Mouse (Mus musculus) olfactory bulb, adult 2 months (tissue): Measurements from ENCODE around the gene Tshz2. TPM values are rescaled to one million over a fixed set of nuclear protein-coding genes. Genes with fewer than 3 reads are reported as not detected.
"Not testable (repeated sequence)": the region's sequence is repeated elsewhere in the genome, so short reads cannot be mapped to it uniquely, and the experiment has no call there.

Experiments
- H3K27ac ChIP-seq: fragments of 200-500 bp; 2 replicates; pipeline ENCODE4 v1.5.1; 2012; ENCODE audit warnings: low read depth, low read length; ENCODE audit not compliant: insufficient read depth
- H3K4me1 ChIP-seq: fragments of 200-500 bp; 2 replicates; pipeline ENCODE4 v1.6.1; 2012; ENCODE audit warnings: low read length; ENCODE audit not compliant: control insufficient read depth, insufficient read depth
- H3K4me3 ChIP-seq: fragments of 200-500 bp; 2 replicates; pipeline ENCODE4 v1.5.1; 2012; ENCODE audit warnings: mild to moderate bottlenecking, low read depth, low read length, moderate library complexity; ENCODE audit not compliant: insufficient read depth
- CTCF ChIP-seq: fragments of 200-500 bp; IDR thresholded peaks from 2 replicates; pipeline ENCODE4 v1.5.1; 2012; ENCODE audit warnings: low read depth, mild to moderate bottlenecking, low read length, moderate library complexity; ENCODE audit not compliant: insufficient read depth
- POLR2A ChIP-seq: fragments of 200-500 bp; IDR thresholded peaks from 2 replicates; pipeline ENCODE4 v1.6.1; 2012; ENCODE audit warnings: mild to moderate bottlenecking, low read depth, low read length, moderate library complexity; ENCODE audit not compliant: insufficient read depth
- WGBS: fragments of 180-500 bp; shearing (Covaris S2); methylation state at CpG from one replicate; pipeline ENCODE4 v1.1.7; 2018; 5-methylcytosine and 5-hydroxymethylcytosine counted together
- polyA plus RNA-seq: library from polyadenylated mRNA; stranded (reverse); fragments of >200 nt; gene quantifications from 2 replicates; pipeline ENCODE4 v1.2.4, GENCODE M21; 2012; ENCODE audit warnings: low replicate concordance; ENCODE audit not compliant: missing spikeins, insufficient read depth, insufficient read length

Gene Tshz2
- polyA plus RNA-seq, 1 experiment: not detected

DNA sequence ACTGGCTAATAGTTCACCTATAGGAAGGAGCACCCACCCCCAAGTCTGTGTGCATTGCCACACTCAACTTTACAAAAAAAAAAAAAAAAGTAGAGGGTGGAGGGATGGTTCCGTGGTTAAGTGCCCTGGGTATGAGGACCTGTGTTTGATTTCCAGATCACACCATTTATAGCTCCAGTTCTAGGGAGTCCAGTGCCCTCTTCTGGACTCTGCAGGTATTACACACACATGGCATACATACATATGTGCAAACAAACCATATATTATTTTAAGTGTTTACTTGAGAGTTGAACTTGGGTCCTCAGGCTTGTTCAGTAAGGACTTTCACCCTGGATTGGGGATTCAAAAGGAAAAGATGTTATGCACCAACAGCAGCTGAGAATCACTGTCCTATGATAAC lies 127.3 kb downstream of the Tshz2 start:
- Histone ChIP-seq H3K4me1 (no peaks in the 10 kb centered on the region), H3K4me3 (no peak overlapping the region), H3K27ac (no peak overlapping the region)
- TF ChIP-seq POLR2A: no peak
- TF ChIP-seq CTCF: no peak
- WGBS: 94% methylated on average over 1 of the region's 1 CpGs

DNA sequence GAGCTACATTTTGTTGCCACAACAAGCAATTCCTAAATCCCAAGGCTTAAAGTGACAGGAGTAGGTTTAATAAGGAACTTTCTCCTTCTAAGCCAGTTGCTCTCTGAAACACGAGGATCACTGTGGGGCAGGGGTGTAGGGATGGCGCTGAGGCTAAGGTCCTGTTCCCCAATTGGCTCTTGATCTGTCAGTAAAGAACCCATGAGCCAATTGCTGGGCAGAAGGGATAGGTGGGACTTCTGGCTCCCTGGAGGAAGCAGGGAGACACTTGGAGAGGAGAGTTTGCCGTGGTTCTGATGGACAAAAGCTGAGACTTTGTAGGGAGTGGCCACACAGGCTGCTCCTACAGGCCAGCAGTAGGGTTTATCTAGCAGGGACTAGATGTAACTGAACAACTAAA lies 128.9 kb downstream of the Tshz2 start:
- TF ChIP-seq POLR2A (no peak), CTCF (no peak)
- Histone ChIP-seq H3K4me1 (no peaks in the 10 kb centered on the region), H3K27ac (no peak overlapping the region), H3K4me3 (no peak overlapping the region)
- WGBS: 48% methylated on average over 3 of the region's 3 CpGs

DNA sequence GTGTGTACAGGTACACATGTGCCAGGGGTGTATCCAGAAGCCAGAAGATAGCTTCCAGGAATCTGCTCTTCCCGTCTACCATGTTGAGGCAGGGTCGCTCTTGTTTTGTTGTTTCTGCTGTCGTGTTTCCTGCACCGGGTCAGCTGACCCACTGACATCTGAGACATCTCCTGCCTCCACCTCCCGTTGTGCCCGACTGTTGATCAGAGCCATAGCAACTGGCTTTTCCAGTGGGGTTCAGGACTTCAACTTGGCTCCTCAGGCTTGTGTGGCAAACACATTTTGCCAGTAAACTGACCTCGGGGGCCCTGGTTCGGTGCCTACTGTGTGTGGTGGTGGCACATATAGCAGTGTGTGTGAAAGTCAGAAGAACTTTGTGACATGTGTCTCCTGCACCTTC lies 129.5 kb downstream of the Tshz2 start:
- Histone ChIP-seq H3K4me3 (no peak overlapping the region), H3K4me1 (no peaks in the 10 kb centered on the region), H3K27ac (no peak overlapping the region)
- no peak for TF ChIP-seq POLR2A
- TF ChIP-seq CTCF: no peak
- 91% methylated on average over 8 of the region's 8 CpGs for WGBS

- 92% methylated on average over 8 of the region's 8 CpGs for WGBS
- no peaks in the 10 kb centered on the region for H3K4me1 ChIP-seq
- TF ChIP-seq CTCF (no peak), POLR2A (no peak)
- H3K27ac ChIP-seq: no peak overlapping the region
- no peak overlapping the region for H3K4me3 ChIP-seq
These were observed 130.9 kb downstream of the Tshz2 start for GRCm38 (mm10) chr2:169763716-169764115.

DNA sequence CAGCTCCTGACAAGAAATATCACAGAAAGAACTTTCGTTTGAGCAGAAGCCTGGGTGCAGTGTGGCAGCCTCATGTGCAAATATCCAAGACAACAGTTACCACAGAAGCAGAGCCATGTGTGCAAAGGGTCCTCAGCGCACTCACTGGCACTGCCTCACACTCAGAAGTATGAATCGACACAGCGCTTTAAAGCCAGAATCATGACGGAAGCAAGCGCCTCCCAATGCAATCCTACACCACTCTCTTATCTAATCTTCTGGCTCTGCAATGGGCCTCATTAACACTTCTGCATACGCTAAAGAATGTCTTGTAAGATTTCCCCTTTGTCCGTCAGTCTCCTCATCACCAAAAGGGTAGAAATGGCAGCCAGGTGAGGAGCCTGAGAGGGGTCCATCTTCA lies 133.4 kb downstream of the Tshz2 start:
- 88% methylated on average over 8 of the region's 8 CpGs for WGBS
- no peak for TF ChIP-seq POLR2A
- no peak for TF ChIP-seq CTCF

DNA sequence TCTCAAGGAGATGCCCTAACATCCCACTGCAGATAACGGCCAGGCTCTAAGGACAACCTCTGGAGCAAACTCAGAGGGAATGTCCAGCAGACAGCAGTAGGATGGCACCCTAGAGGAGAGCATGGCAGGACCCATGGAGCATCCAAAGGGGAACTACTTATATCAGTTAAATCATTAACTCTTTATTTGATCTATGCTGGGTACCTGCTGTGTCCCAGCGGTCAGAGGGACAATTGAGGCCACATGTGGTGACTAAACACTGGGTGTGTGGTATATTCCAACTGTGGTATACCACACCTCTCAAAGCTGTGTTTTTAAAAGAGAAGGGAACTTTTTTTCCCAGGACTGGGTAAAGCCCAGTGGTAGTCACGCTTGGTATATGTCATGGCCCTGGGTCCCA lies 134.5 kb downstream of the Tshz2 start:
- Histone ChIP-seq H3K4me3 (no peak overlapping the region), H3K4me1 (no peaks in the 10 kb centered on the region), H3K27ac (no peak overlapping the region)
- TF ChIP-seq CTCF (no peak), POLR2A (no peak)
- 91% methylated on average over 3 of the region's 3 CpGs for WGBS

More for the DNA sequence above, 133.4 kb downstream of the Tshz2 start:
- Histone ChIP-seq H3K4me3 (no peak overlapping the region), H3K4me1 (no peaks in the 10 kb centered on the region), H3K27ac (no peak overlapping the region)

GRCm38 (mm10) chr2:169775078-169775477 lies 142.3 kb downstream of the Tshz2 start:
- peaks cover 5% of the 10 kb centered on the region for H3K4me1 ChIP-seq
- TF ChIP-seq CTCF (no peak), POLR2A (no peak)
- no peak overlapping the region for H3K27ac ChIP-seq
- no peak overlapping the region for H3K4me3 ChIP-seq
- WGBS: 73% methylated on average over 4 of the region's 4 CpGs

DNA sequence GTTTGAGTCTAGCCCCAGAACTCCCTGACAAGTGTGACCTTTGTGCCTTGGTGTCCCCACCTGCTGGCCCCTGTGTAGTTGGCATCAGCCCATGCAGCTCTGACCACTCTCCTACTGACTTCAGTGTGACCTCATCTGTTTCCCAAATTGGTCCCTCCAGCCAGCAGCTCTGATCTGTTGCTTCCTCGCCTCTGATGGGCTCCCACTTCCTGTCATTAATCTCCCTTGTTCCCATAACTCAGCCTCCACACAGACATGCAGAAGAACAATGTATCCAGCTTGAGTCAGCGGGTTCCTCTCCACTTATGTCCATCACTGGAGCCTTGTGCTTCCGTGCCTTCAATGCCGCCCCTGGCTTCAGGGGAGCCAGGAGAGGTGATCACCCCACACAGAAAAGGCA lies 144.4 kb downstream of the Tshz2 start:
- H3K4me3 ChIP-seq: no peak overlapping the region
- TF ChIP-seq POLR2A: no peak
- no peak for TF ChIP-seq CTCF
- 80% methylated on average over 4 of the region's 4 CpGs for WGBS
- peaks cover 5% of the 10 kb centered on the region for H3K4me1 ChIP-seq
- no peak overlapping the region for H3K27ac ChIP-seq

- TF ChIP-seq POLR2A: no peak
- no peak for TF ChIP-seq CTCF
- no peak overlapping the region for H3K4me3 ChIP-seq
- no peak overlapping the region for H3K27ac ChIP-seq
- WGBS: 83% methylated on average over 2 of the region's 2 CpGs
- H3K4me1 ChIP-seq: peaks cover 5% of the 10 kb centered on the region
These were observed 145.0 kb downstream of the Tshz2 start for GRCm38 (mm10) chr2:169777764-169778163.

GRCm38 (mm10) chr2:169778740-169779345 lies 146.0 kb downstream of the Tshz2 start:
- 95% methylated on average over 6 of the region's 6 CpGs for WGBS

GRCm38 (mm10) chr2:169781671-169782070 lies 148.9 kb downstream of the Tshz2 start:
- H3K27ac ChIP-seq, H3K4me3 ChIP-seq, H3K4me1 ChIP-seq: not testable (repeated sequence)

More at GRCm38 (mm10) chr2:169778740-169779345, 146.0 kb downstream of the Tshz2 start:
- H3K4me1 ChIP-seq: peaks cover 5% of the 10 kb centered on the region
- no peak overlapping the region for H3K4me3 ChIP-seq
- TF ChIP-seq CTCF (no peak), POLR2A (no peak)
- no peak overlapping the region for H3K27ac ChIP-seq
